In the genomic region with DNA sequence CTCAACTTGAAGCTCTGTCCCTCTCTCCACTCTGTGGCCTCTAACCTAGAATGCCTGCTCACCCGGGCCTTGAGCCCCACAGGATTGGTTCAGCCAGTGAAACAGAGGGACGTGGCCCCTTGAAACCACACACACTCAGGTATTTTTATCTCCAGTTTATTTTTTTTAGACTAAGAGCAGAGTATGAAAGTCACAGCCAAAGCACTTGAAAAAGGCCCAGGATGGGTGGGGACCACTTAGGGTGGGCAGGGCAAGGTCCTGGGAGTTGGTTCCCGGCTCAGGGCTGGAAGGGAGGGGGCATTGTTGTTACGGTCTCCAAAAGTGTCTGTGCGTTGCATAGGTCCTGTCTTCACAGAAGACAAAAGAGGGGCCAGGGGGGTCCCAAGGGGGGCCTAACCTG, we compare ENCODE assay signal across 21 mouse cellular contexts. TPM values are rescaled to one million over a fixed set of nuclear protein-coding genes. Genes with fewer than 3 reads are reported as not detected.
DNase-seq lines count a peak whose midpoint lies in the region; ATAC-seq and TF ChIP-seq lines count a peak whose summit lies in the region.
"Had no signal": no experiment of that assay in that cellular context is flagged by ENCODE, and none has a peak within 500 bp of the region (broad histone marks: within the 10 kb centered on the region; RNA-seq: fewer than 3 reads in every experiment).

No protein-coding gene starts in this region.

- H3K4me3 ChIP-seq in heart, embryonic 10.5 days, result no peak overlapping the region
- H3K4me3 ChIP-seq in heart, embryonic 12.5 days, result no peak overlapping the region
- H3K4me3 ChIP-seq in liver, embryonic 12.5 days, result no peak overlapping the region
- no peak overlapping the region for H3K4me3 ChIP-seq in liver, embryonic 11.5 days (ENCODE audit: low read depth, low read length)
- no peak overlapping the region for H3K4me3 ChIP-seq in stomach, postnatal 0 days (ENCODE audit: low read depth, low read length)
- H3K4me3 ChIP-seq: liver, embryonic 15.5 days; megakaryocyte, embryonic 14.5 days had no signal

- no peaks in the 10 kb centered on the region for H3K36me3 ChIP-seq in heart, embryonic 10.5 days
- H3K36me3 ChIP-seq in heart, embryonic 12.5 days, result no peaks in the 10 kb centered on the region
- H3K36me3 ChIP-seq in liver, embryonic 12.5 days, result no peaks in the 10 kb centered on the region
- H3K36me3 ChIP-seq in liver, embryonic 11.5 days (ENCODE audit: control insufficient read depth, insufficient read depth, low read length), result no peaks in the 10 kb centered on the region
- no peaks in the 10 kb centered on the region for H3K36me3 ChIP-seq in stomach, postnatal 0 days (ENCODE audit: control insufficient read depth, insufficient read depth, low read length)
- H3K36me3 ChIP-seq: liver, embryonic 15.5 days had no signal

- no peak overlapping the region for H3K9ac ChIP-seq in heart, embryonic 12.5 days
- no peak overlapping the region for H3K9ac ChIP-seq in liver, embryonic 12.5 days
- no peak overlapping the region for H3K9ac ChIP-seq in liver, embryonic 11.5 days (ENCODE audit: low read depth, low read length)
- no peak overlapping the region; the same call in 1 of the 2 replicates for H3K9ac ChIP-seq in stomach, postnatal 0 days (ENCODE audit: low read length)
- H3K9ac ChIP-seq: liver, embryonic 15.5 days had no signal

- no peaks in the 10 kb centered on the region for H3K9me3 ChIP-seq in heart, embryonic 10.5 days
- H3K9me3 ChIP-seq in heart, embryonic 12.5 days (replicated peaks), result no peaks in the 10 kb centered on the region
- no peaks in the 10 kb centered on the region for H3K9me3 ChIP-seq in liver, embryonic 12.5 days (replicated peaks)
- H3K9me3 ChIP-seq in liver, embryonic 11.5 days (ENCODE audit: control insufficient read depth, low read length), result no peaks in the 10 kb centered on the region
- no peaks in the 10 kb centered on the region for H3K9me3 ChIP-seq in stomach, postnatal 0 days (ENCODE audit: control insufficient read depth, low read length)
- H3K9me3 ChIP-seq: limb, embryonic 13.5 days; liver, embryonic 15.5 days; neural tube, embryonic 13.5 days had no signal

- 0 out of 2 replicates have a peak overlapping the region, but pooled peaks have one; percentile 67 for H3K27ac ChIP-seq in heart, embryonic 10.5 days
- H3K27ac ChIP-seq in heart, embryonic 12.5 days (ENCODE audit: poor library complexity, severe bottlenecking), result no peak overlapping the region; the same call in 1 of the 2 replicates
- no peak overlapping the region for H3K27ac ChIP-seq in liver, embryonic 12.5 days
- no peak overlapping the region; the same call in 1 of the 2 replicates for H3K27ac ChIP-seq in liver, embryonic 11.5 days (ENCODE audit: low read depth, low read length)
- 0 out of 2 replicates have a peak overlapping the region, but pooled peaks have one; percentile 13 for H3K27ac ChIP-seq in stomach, postnatal 0 days (replicated peaks)
- H3K27ac ChIP-seq: limb, embryonic 13.5 days; liver, embryonic 15.5 days; neural tube, embryonic 13.5 days had no signal

- peaks cover 42% of the 10 kb centered on the region for H3K4me1 ChIP-seq in heart, embryonic 10.5 days
- peaks cover 30% of the 10 kb centered on the region for H3K4me1 ChIP-seq in heart, embryonic 12.5 days (replicated peaks)
- peaks cover 20% of the 10 kb centered on the region for H3K4me1 ChIP-seq in liver, embryonic 12.5 days
- H3K4me1 ChIP-seq in liver, embryonic 11.5 days (replicated peaks; ENCODE audit: control insufficient read depth, insufficient read depth, low read length), result peaks cover 12% of the 10 kb centered on the region
- peaks cover 2% of the 10 kb centered on the region; the same call in 1 of the 2 replicates for H3K4me1 ChIP-seq in stomach, postnatal 0 days (replicated peaks; ENCODE audit: control insufficient read depth, insufficient read depth)

- ATAC-seq in heart, embryonic 12.5 days (ENCODE audit: insufficient number of reproducible peaks, low FRiP score), result no peak
- ATAC-seq in liver, embryonic 12.5 days, result 0 out of 2 replicates have a peak, but pooled peaks have one; percentile 12
- no peak for ATAC-seq in liver, embryonic 11.5 days (replicated peaks; ENCODE audit: low FRiP score)
- no peak for ATAC-seq in stomach, postnatal 0 days (ENCODE audit: low FRiP score, low TSS enrichment)
- ATAC-seq: hindbrain, embryonic 16.5 days; intestine, postnatal 0 days had no signal

- H3K4me2 ChIP-seq in heart, embryonic 12.5 days, result no peak overlapping the region
- no peak overlapping the region for H3K4me2 ChIP-seq in liver, embryonic 12.5 days
- no peak overlapping the region for H3K4me2 ChIP-seq in liver, embryonic 11.5 days
- no peak overlapping the region for H3K4me2 ChIP-seq in stomach, postnatal 0 days (replicated peaks; ENCODE audit: low read depth)
- H3K4me2 ChIP-seq: liver, embryonic 15.5 days had no signal

- no peak for TF ChIP-seq CTCF in stomach, postnatal 0 days (IDR thresholded peaks at IDR 0.05; ENCODE audit: low read depth)

- no peak for TF ChIP-seq EP300 in stomach, postnatal 0 days (optimal IDR thresholded peaks at IDR 0.05)

- peaks cover 24% of the 10 kb centered on the region for H3K27me3 ChIP-seq in heart, embryonic 10.5 days (ENCODE audit: insufficient read depth, poor library complexity, severe bottlenecking)
- peaks cover 29% of the 10 kb centered on the region for H3K27me3 ChIP-seq in heart, embryonic 12.5 days (replicated peaks)
- peaks cover 57% of the 10 kb centered on the region for H3K27me3 ChIP-seq in liver, embryonic 12.5 days (replicated peaks)
- H3K27me3 ChIP-seq in liver, embryonic 11.5 days (replicated peaks; ENCODE audit: control insufficient read depth, insufficient read depth, low read length), result peaks cover 36% of the 10 kb centered on the region
- no peaks in the 10 kb centered on the region for H3K27me3 ChIP-seq in stomach, postnatal 0 days (ENCODE audit: control insufficient read depth, insufficient read depth, low read length)

- DNase-seq in heart, embryonic 10.5 days (ENCODE audit: low spot score), result no peak
- DNase-seq in liver, embryonic 11.5 days (ENCODE audit: low spot score), result no peak
- peak; percentile 75 for DNase-seq in lung, postnatal 10 days
- no peak for DNase-seq in stomach, postnatal 0 days (ENCODE audit: low spot score)
- DNase-seq in adrenal gland, adult (ENCODE audit: inconsistent age in 2 of 2, low spot score in 1 of 2), result no peak
- no peak for DNase-seq in frontal cortex, adult 2 months (ENCODE audit: extremely low spot score in 1 of 2, low spot score in 1 of 2)
- DNase-seq: adrenal gland, postnatal 36 days; cerebellum, adult 18-20 months; cerebellum, postnatal 36 days; gastrocnemius, postnatal 25 days; heart, postnatal 4 days; midbrain, embryonic 14.5 days; thymus, adult 18-20 months had no signal

- 66% methylated on average over 5 of the region's 5 CpGs for WGBS in heart, embryonic 10.5 days
- WGBS in heart, embryonic 12.5 days, result 51% methylated on average over 5 of the region's 5 CpGs
- WGBS in liver, embryonic 12.5 days (ENCODE audit: insufficient replicate concordance), result 56% methylated on average over 5 of the region's 5 CpGs
- WGBS in liver, embryonic 11.5 days, result 74% methylated on average over 5 of the region's 5 CpGs
- 31% methylated on average over 5 of the region's 5 CpGs for WGBS in stomach, postnatal 0 days

RNA-seq across cellular contexts. Expression of a gene that starts 8.4 kb away (rescaled TPM):
- 0.71 and 2.5 TPM in 2 replicates for polyA plus RNA-seq in heart, embryonic 10.5 days (2016; fragmentation: Nextera tagmentation; extraction: Ambion mirVana)
- 1.3 TPM in 2 replicates for polyA plus RNA-seq in heart, embryonic 12.5 days (2016; fragmentation: Nextera tagmentation; extraction: Ambion mirVana)
- polyA plus RNA-seq in liver, embryonic 12.5 days (2016; fragmentation: Nextera tagmentation; extraction: Ambion mirVana), result 0.65 and 1.0 TPM in 2 replicates
- polyA plus RNA-seq in liver, embryonic 11.5 days (2014; fragmentation: Nextera tagmentation; extraction: Ambion mirVana), result 2.1 and 3.9 TPM in 2 replicates
- polyA plus RNA-seq in stomach, postnatal 0 days (2015; fragmentation: Nextera tagmentation; extraction: Ambion mirVana), result 25.8 and 29.2 TPM in 2 replicates
- polyA plus RNA-seq in frontal cortex, adult 2 months (2012; rRNA removed), result 68.0 and 78.5 TPM in 2 replicates

RNA-seq across cellular contexts. Expression of a gene that starts 23.5 kb away (rescaled TPM):
- polyA plus RNA-seq in heart, embryonic 10.5 days (2016; fragmentation: Nextera tagmentation; extraction: Ambion mirVana), result 10.6 and 19.3 TPM in 2 replicates
- 8.7 and 10.6 TPM in 2 replicates for polyA plus RNA-seq in heart, embryonic 12.5 days (2016; fragmentation: Nextera tagmentation; extraction: Ambion mirVana)
- polyA plus RNA-seq in liver, embryonic 12.5 days (2016; fragmentation: Nextera tagmentation; extraction: Ambion mirVana), result 2.1 and 2.3 TPM in 2 replicates
- 6.5 and 6.9 TPM in 2 replicates for polyA plus RNA-seq in liver, embryonic 11.5 days (2014; fragmentation: Nextera tagmentation; extraction: Ambion mirVana)
- 8.9 and 11.7 TPM in 2 replicates for polyA plus RNA-seq in stomach, postnatal 0 days (2015; fragmentation: Nextera tagmentation; extraction: Ambion mirVana)
- 0.76 and 1.2 TPM in 2 replicates for polyA plus RNA-seq in frontal cortex, adult 2 months (2012; rRNA removed)

RNA-seq across cellular contexts. Expression of a gene that starts 33.4 kb away (rescaled TPM):
- polyA plus RNA-seq in heart, embryonic 10.5 days (2016; fragmentation: Nextera tagmentation; extraction: Ambion mirVana), result 32.0 and 37.7 TPM in 2 replicates
- 27.0 and 31.0 TPM in 2 replicates for polyA plus RNA-seq in heart, embryonic 12.5 days (2016; fragmentation: Nextera tagmentation; extraction: Ambion mirVana)
- 5.2 and 5.3 TPM in 2 replicates for polyA plus RNA-seq in liver, embryonic 12.5 days (2016; fragmentation: Nextera tagmentation; extraction: Ambion mirVana)
- polyA plus RNA-seq in liver, embryonic 11.5 days (2014; fragmentation: Nextera tagmentation; extraction: Ambion mirVana), result 11.4 and 11.8 TPM in 2 replicates
- 34.8 and 36.6 TPM in 2 replicates for polyA plus RNA-seq in stomach, postnatal 0 days (2015; fragmentation: Nextera tagmentation; extraction: Ambion mirVana)
- polyA plus RNA-seq in frontal cortex, adult 2 months (2012; rRNA removed), result 7.3 and 7.9 TPM in 2 replicates

RNA-seq across cellular contexts. Expression of a gene that starts 35.5 kb away (rescaled TPM):
- 41.9 and 49.0 TPM in 2 replicates for polyA plus RNA-seq in heart, embryonic 10.5 days (2016; fragmentation: Nextera tagmentation; extraction: Ambion mirVana)
- polyA plus RNA-seq in heart, embryonic 12.5 days (2016; fragmentation: Nextera tagmentation; extraction: Ambion mirVana), result 47.2 and 55.5 TPM in 2 replicates
- 14.1 and 14.5 TPM in 2 replicates for polyA plus RNA-seq in liver, embryonic 12.5 days (2016; fragmentation: Nextera tagmentation; extraction: Ambion mirVana)
- 19.5 and 23.2 TPM in 2 replicates for polyA plus RNA-seq in liver, embryonic 11.5 days (2014; fragmentation: Nextera tagmentation; extraction: Ambion mirVana)
- polyA plus RNA-seq in stomach, postnatal 0 days (2015; fragmentation: Nextera tagmentation; extraction: Ambion mirVana), result 43.0 and 44.8 TPM in 2 replicates
- polyA plus RNA-seq in frontal cortex, adult 2 months (2012; rRNA removed), result 148 and 157 TPM in 2 replicates

RNA-seq across cellular contexts. Expression of a gene that starts 44.0 kb away (rescaled TPM):
- 39.9 and 42.4 TPM in 2 replicates for polyA plus RNA-seq in heart, embryonic 10.5 days (2016; fragmentation: Nextera tagmentation; extraction: Ambion mirVana)
- polyA plus RNA-seq in heart, embryonic 12.5 days (2016; fragmentation: Nextera tagmentation; extraction: Ambion mirVana), result 40.9 and 42.9 TPM in 2 replicates
- 19.3 and 21.6 TPM in 2 replicates for polyA plus RNA-seq in liver, embryonic 12.5 days (2016; fragmentation: Nextera tagmentation; extraction: Ambion mirVana)
- polyA plus RNA-seq in liver, embryonic 11.5 days (2014; fragmentation: Nextera tagmentation; extraction: Ambion mirVana), result 25.3 and 31.5 TPM in 2 replicates
- polyA plus RNA-seq in stomach, postnatal 0 days (2015; fragmentation: Nextera tagmentation; extraction: Ambion mirVana), result 107 and 113 TPM in 2 replicates
- 90.0 and 93.9 TPM in 2 replicates for polyA plus RNA-seq in frontal cortex, adult 2 months (2012; rRNA removed)

Comparison
In these comparisons a context has a peak if more than half of its experiments do, and no peak if none do; other contexts are left out.
1. H3K27ac ChIP-seq: peak in heart, embryonic 10.5 days (single experiment) and stomach, postnatal 0 days (single experiment); none in heart, embryonic 12.5 days (single experiment), liver, embryonic 12.5 days (single experiment) and liver, embryonic 11.5 days (single experiment).